Mouse (Mus musculus) liver, embryonic 12.5 days (tissue): ENCODE data around the gene Irs1. TPM values are rescaled to one million over a fixed set of nuclear protein-coding genes. Genes with fewer than 3 reads are reported as not detected.

ENCODE experiments used
- ATAC-seq: fragments of 200-750 bp; cut with Nextera tagmentation; 2 replicates; pipeline ENCODE4 v1.8.0; 2017; ENCODE audit warnings: moderate number of reproducible peaks, mild to moderate bottlenecking, moderate library complexity
- H3K27ac ChIP-seq: fragments of 300-500 bp; sonication (generic); 2 replicates; pipeline ENCODE4 v1.5.1; 2016; ENCODE audit warnings: mild to moderate bottlenecking
- H3K27me3 ChIP-seq: fragments of 300-500 bp; sonication (generic); replicated peaks from 2 replicates; pipeline ENCODE4 v1.6.1; 2016; ENCODE audit warnings: mild to moderate bottlenecking, moderate library complexity
- H3K36me3 ChIP-seq: fragments of 300-500 bp; sonication (generic); 2 replicates; pipeline ENCODE4 v1.6.1; 2016; ENCODE audit warnings: mild to moderate bottlenecking, moderate library complexity
- H3K4me1 ChIP-seq: fragments of 300-500 bp; sonication (generic); 2 replicates; pipeline ENCODE4 v1.6.1; 2016
- H3K4me2 ChIP-seq: fragments of 300-500 bp; sonication (generic); 2 replicates; pipeline ENCODE4 v1.6.1; 2016; ENCODE audit warnings: mild to moderate bottlenecking, moderate library complexity
- H3K4me3 ChIP-seq: fragments of 300-500 bp; sonication (generic); 2 replicates; pipeline ENCODE4 v1.5.1; 2016; ENCODE audit warnings: mild to moderate bottlenecking, moderate library complexity
- H3K9ac ChIP-seq: fragments of 300-500 bp; sonication (generic); 2 replicates; pipeline ENCODE4 v1.6.1; 2016; ENCODE audit warnings: mild to moderate bottlenecking, moderate library complexity
- H3K9me3 ChIP-seq: fragments of 300-500 bp; sonication (generic); replicated peaks from 2 replicates; pipeline ENCODE4 v1.6.1; 2016; ENCODE audit warnings: mild to moderate bottlenecking, moderate library complexity
- WGBS: fragments of 180-500 bp; shearing (Covaris S2); methylation state at CpG from one replicate; pipeline ENCODE4 v1.1.7; 2016; ENCODE audit not compliant: insufficient replicate concordance; 5-methylcytosine and 5-hydroxymethylcytosine counted together
- polyA plus RNA-seq: library from polyadenylated mRNA; unstranded; fragments of >200 nt; fragmentation: Nextera tagmentation; extraction: Ambion mirVana; gene quantifications from 2 replicates; pipeline ENCODE4 v1.2.1, GENCODE M21; 2016

The Irs1 gene
- polyA plus RNA-seq, 1 experiment from 2014 or later: 1.8 TPM

GRCm38 (mm10) chr1:82199918-82200317, 91.3 kb downstream of the Irs1 start:
- no peak for ATAC-seq

GRCm38 (mm10) chr1:82191579-82191978, 99.6 kb downstream of the Irs1 start:
- no peaks in the 10 kb centered on the region for H3K27me3 ChIP-seq
- H3K36me3 ChIP-seq: no peaks in the 10 kb centered on the region
- no peak for ATAC-seq
- H3K4me3 ChIP-seq: no peak overlapping the region
- no peak overlapping the region for H3K4me2 ChIP-seq
- WGBS: 33% methylated on average over 3 of the region's 3 CpGs
- no peaks in the 10 kb centered on the region for H3K4me1 ChIP-seq
- H3K9ac ChIP-seq: no peak overlapping the region
- H3K9me3 ChIP-seq: no peaks in the 10 kb centered on the region; the same call in 1 of the 2 replicates
- no peak overlapping the region for H3K27ac ChIP-seq

More at GRCm38 (mm10) chr1:82199918-82200317, 91.3 kb downstream of the Irs1 start:
- Histone ChIP-seq H3K4me3 (no peak overlapping the region), H3K27me3 (no peaks in the 10 kb centered on the region), H3K9ac (no peak overlapping the region), H3K9me3 (no peaks in the 10 kb centered on the region), H3K36me3 (no peaks in the 10 kb centered on the region), H3K4me1 (no peaks in the 10 kb centered on the region), H3K4me2 (no peak overlapping the region), H3K27ac (no peak overlapping the region)
- 60% methylated on average over 1 of the region's 1 CpGs for WGBS

- ATAC-seq: no peak
- no peak overlapping the region for H3K9ac ChIP-seq
- no peaks in the 10 kb centered on the region for H3K36me3 ChIP-seq
- H3K4me3 ChIP-seq: no peak overlapping the region
- 50% methylated on average over 3 of the region's 3 CpGs for WGBS
- H3K9me3 ChIP-seq: no peaks in the 10 kb centered on the region; the same call in 1 of the 2 replicates
- no peaks in the 10 kb centered on the region for H3K27me3 ChIP-seq
- H3K27ac ChIP-seq: no peak overlapping the region
- H3K4me2 ChIP-seq: no peak overlapping the region
- H3K4me1 ChIP-seq: no peaks in the 10 kb centered on the region
Observed at GRCm38 (mm10) chr1:82189516-82189915, 101.7 kb downstream of the Irs1 start.

- no peak overlapping the region for H3K4me3 ChIP-seq
- no peak overlapping the region for H3K4me2 ChIP-seq
- no peak for ATAC-seq
- no peaks in the 10 kb centered on the region for H3K4me1 ChIP-seq
- H3K36me3 ChIP-seq: no peaks in the 10 kb centered on the region
- 68% methylated on average over 10 of the region's 10 CpGs for WGBS
- no peak overlapping the region for H3K9ac ChIP-seq
- no peaks in the 10 kb centered on the region; the same call in 1 of the 2 replicates for H3K9me3 ChIP-seq
- no peak overlapping the region for H3K27ac ChIP-seq
- H3K27me3 ChIP-seq: no peaks in the 10 kb centered on the region
Observed at GRCm38 (mm10) chr1:82188549-82189231, 102.5 kb downstream of the Irs1 start.

GRCm38 (mm10) chr1:82183913-82184442, 107.2 kb downstream of the Irs1 start:
- WGBS: 54% methylated on average over 8 of the region's 8 CpGs
- no peaks in the 10 kb centered on the region for H3K9me3 ChIP-seq
- no peak overlapping the region for H3K4me2 ChIP-seq
- H3K4me1 ChIP-seq: no peaks in the 10 kb centered on the region
- H3K9ac ChIP-seq: no peak overlapping the region
- H3K27ac ChIP-seq: peak overlapping the region; percentile 20; the same call in 1 of the 2 replicates
- no peak overlapping the region for H3K4me3 ChIP-seq
- ATAC-seq: peak; percentile 49; the same call in 1 of the 2 replicates
- no peaks in the 10 kb centered on the region for H3K27me3 ChIP-seq
- H3K36me3 ChIP-seq: no peaks in the 10 kb centered on the region

Other genes starting within 250 kb of the Irs1 start
- gene Gm9747, start 58.3 kb downstream of the Irs1 start, polyA plus RNA-seq: 4.0 and 4.5 TPM in 2 replicates
- 11.8 and 13.3 TPM in 2 replicates for gene Rhbdd1, start 25.0 kb upstream of the Irs1 start, polyA plus RNA-seq